Mouse (Mus musculus) E14TG2a.4 (cell line): ENCODE data around the gene Carf.

Source experiments
- CTCF ChIP-seq: conservative IDR thresholded peaks from 2 replicates; pipeline ENCODE4 v1.5.1; 2014; ENCODE audit warnings: low read length
- POU5F1 ChIP-seq: IDR thresholded peaks from 2 replicates; pipeline ENCODE4 v1.6.1; 2014; ENCODE audit warnings: low read length, borderline replicate concordance

DNA sequence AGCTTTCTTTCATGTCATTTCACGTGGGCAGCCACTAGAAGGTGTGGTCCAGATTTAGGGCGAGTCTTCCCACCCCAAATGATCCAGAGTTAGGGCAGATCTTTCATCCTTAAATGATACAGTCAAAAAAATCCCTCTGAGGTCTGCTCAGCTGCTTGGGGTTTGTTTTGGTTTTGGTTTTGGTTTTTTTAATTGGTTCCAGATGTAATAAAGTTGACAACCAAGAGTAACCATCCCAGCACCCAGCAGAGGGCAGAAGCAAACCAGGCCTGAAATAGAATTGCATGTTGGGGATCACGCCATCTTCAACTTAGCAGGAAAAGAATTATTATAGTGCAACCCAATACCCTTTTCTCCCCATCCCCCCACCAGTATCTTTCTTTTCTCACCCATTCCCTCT lies 60.4 kb downstream of the Carf start:
- TF ChIP-seq CTCF (no peak), POU5F1 (no peak)
